Mouse (Mus musculus) hindbrain, embryonic 14.5 days (tissue): ENCODE measurements around the gene Ccnj. TPM values are rescaled to one million over a fixed set of nuclear protein-coding genes. Genes with fewer than 3 reads are reported as not detected.

Experiments used
- ATAC-seq: fragments of 200-750 bp; cut with Nextera tagmentation; 2 replicates; pipeline ENCODE4 v1.8.0; 2017; ENCODE audit warnings: moderate number of reproducible peaks, mild to moderate bottlenecking, moderate TSS enrichment, moderate library complexity; ENCODE audit not compliant: low FRiP score
- DNase-seq: peaks from one replicate; pipeline ENCODE4 v3.0.0-alpha.2; 2015; ENCODE audit warnings: low spot score
- H3K27ac ChIP-seq: fragments of 300-500 bp; sonication (generic); 2 replicates; pipeline ENCODE4 v1.5.1; 2014; ENCODE audit warnings: mild to moderate bottlenecking, moderate library complexity
- H3K27me3 ChIP-seq: fragments of 300-500 bp; sonication (generic); 2 replicates; pipeline ENCODE4 v1.6.1; 2014; ENCODE audit warnings: mild to moderate bottlenecking, low read length, mixed read lengths; ENCODE audit not compliant: control insufficient read depth, insufficient read depth
- H3K36me3 ChIP-seq: fragments of 300-500 bp; sonication (generic); replicated peaks from 2 replicates; pipeline ENCODE4 v1.6.1; 2014; ENCODE audit not compliant: control insufficient read depth, insufficient read depth
- H3K4me1 ChIP-seq: fragments of 300-500 bp; sonication (generic); replicated peaks from 2 replicates; pipeline ENCODE4 v1.6.1; 2014; ENCODE audit warnings: antibody characterized with exemption, low read length, mixed read lengths; ENCODE audit not compliant: control insufficient read depth, insufficient read depth
- H3K4me2 ChIP-seq: fragments of 300-500 bp; sonication (generic); replicated peaks from 2 replicates; pipeline ENCODE4 v1.6.1; 2014; ENCODE audit warnings: mild to moderate bottlenecking, moderate library complexity
- H3K4me3 ChIP-seq: fragments of 300-500 bp; sonication (generic); replicated peaks from 2 replicates; pipeline ENCODE4 v1.5.1; 2014; ENCODE audit warnings: mild to moderate bottlenecking, low read length
- H3K9ac ChIP-seq: fragments of 300-500 bp; sonication (generic); 2 replicates; pipeline ENCODE4 v1.6.1; 2014
- H3K9me3 ChIP-seq: fragments of 300-500 bp; sonication (generic); 2 replicates; pipeline ENCODE4 v1.6.1; 2016; ENCODE audit warnings: low read length; ENCODE audit not compliant: control insufficient read depth
- WGBS: fragments of 180-500 bp; shearing (Covaris S2); extraction: QIAGEN DNeasy Blood & Tissue Kit; methylation state at CpG from one replicate; pipeline ENCODE4 v1.1.7; 2014; 5-methylcytosine and 5-hydroxymethylcytosine counted together
- polyA plus RNA-seq: library from polyadenylated mRNA; unstranded; fragments of >200 nt; fragmentation: Nextera tagmentation; extraction: Ambion mirVana; gene quantifications from 2 replicates; pipeline ENCODE4 v1.2.1, GENCODE M21; 2014

Ccnj gene
- polyA plus RNA-seq, 1 experiment from 2014 or later = 11.7 TPM

GRCm38 (mm10) chr19:40838205-40838604 lies 7.1 kb downstream of the Ccnj start:
- no peak overlapping the region for H3K4me2 ChIP-seq

DNA sequence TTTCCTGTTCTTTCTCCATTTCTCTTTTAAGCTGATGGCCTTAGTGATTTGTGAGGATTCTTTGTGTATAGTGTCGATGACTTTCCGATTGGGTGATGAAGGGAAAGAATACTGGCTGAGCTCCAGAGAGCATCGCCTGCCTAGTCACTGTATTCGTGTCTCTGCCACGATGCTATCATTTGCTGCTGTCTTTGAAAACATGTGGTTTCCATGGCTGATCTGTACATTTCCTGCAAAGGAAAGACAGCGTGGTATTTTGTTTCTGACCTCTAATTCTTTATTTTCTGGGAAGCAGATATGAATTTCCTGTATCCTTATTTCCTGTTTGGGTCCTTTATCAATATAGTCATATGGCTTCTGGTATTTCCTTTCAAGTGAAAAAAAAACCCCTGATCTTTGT lies 9.2 kb downstream of the Ccnj start:
- Histone ChIP-seq H3K27ac (no peak overlapping the region), H3K36me3 (peaks cover 84% of the 10 kb centered on the region), H3K4me3 (no peak overlapping the region), H3K4me2 (no peak overlapping the region), H3K9ac (no peak overlapping the region), H3K27me3 (no peaks in the 10 kb centered on the region), H3K4me1 (no peaks in the 10 kb centered on the region), H3K9me3 (no peaks in the 10 kb centered on the region)
- ATAC-seq (no peak), DNase-seq (no peak)
- WGBS = 86% methylated on average over 6 of the region's 6 CpGs

More at GRCm38 (mm10) chr19:40838205-40838604, 7.1 kb downstream of the Ccnj start:
- Histone ChIP-seq H3K36me3 (peaks cover 63% of the 10 kb centered on the region), H3K27me3 (no peaks in the 10 kb centered on the region), H3K9me3 (no peaks in the 10 kb centered on the region), H3K9ac (no peak overlapping the region), H3K4me1 (peaks cover 11% of the 10 kb centered on the region), H3K4me3 (no peak overlapping the region), H3K27ac (no peak overlapping the region)
- ATAC-seq (no peak), DNase-seq (no peak)
- 97% methylated on average over 7 of the region's 7 CpGs for WGBS

DNA sequence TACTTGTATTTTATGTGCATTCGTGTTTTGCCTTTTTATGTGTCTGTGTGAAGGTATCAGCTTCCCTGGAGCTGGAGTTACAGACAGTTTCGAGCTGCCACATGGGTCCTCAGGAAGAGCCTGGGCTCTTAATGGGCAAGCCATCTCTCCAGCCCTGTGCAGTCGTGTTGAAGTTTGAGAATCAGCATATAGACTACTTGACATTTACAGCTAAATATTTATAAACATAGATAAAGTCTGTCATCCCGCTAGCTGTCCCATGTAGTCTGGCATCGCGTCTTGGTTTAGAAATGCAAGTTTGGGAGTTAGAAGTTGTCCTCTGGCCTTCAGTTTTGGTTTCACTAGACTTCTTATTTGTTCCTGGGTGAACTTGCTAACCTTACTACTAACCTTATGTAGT lies 10.0 kb downstream of the Ccnj start:
- WGBS = 94% methylated on average over 6 of the region's 6 CpGs
- Histone ChIP-seq H3K9me3 (no peaks in the 10 kb centered on the region), H3K4me2 (no peak overlapping the region), H3K4me1 (no peaks in the 10 kb centered on the region), H3K4me3 (no peak overlapping the region), H3K27ac (no peak overlapping the region), H3K9ac (no peak overlapping the region), H3K27me3 (no peaks in the 10 kb centered on the region), H3K36me3 (peaks cover 92% of the 10 kb centered on the region)
- no peak for DNase-seq
- ATAC-seq = no peak

DNA sequence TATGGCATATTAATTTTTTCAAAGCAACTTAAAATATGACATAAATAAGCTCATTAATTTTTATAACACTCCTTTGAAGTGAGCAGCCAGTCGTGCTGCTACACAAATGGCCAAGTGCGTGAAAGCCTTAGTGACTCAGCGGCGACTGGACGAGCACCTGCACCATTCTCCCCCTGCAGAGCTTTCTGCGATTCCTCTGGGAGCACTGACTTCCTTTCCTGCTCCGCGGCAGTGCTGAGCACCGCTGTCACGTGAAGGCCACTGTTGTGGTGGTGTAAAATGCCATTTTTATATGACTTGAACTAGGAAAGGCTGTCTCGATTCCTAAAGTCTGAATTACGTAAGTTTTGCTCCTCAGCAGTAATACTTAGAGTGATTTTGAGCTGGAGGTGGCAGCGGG lies 10.5 kb downstream of the Ccnj start:
- H3K4me2 ChIP-seq = no peak overlapping the region
- no peak overlapping the region for H3K4me3 ChIP-seq
- H3K9me3 ChIP-seq = no peaks in the 10 kb centered on the region
- H3K27me3 ChIP-seq = no peaks in the 10 kb centered on the region
- H3K9ac ChIP-seq = no peak overlapping the region
- no peak overlapping the region for H3K27ac ChIP-seq
- H3K36me3 ChIP-seq = peaks cover 93% of the 10 kb centered on the region
- WGBS = 86% methylated on average over 13 of the region's 13 CpGs
- no peak for DNase-seq
- H3K4me1 ChIP-seq = no peaks in the 10 kb centered on the region
- no peak for ATAC-seq

DNA sequence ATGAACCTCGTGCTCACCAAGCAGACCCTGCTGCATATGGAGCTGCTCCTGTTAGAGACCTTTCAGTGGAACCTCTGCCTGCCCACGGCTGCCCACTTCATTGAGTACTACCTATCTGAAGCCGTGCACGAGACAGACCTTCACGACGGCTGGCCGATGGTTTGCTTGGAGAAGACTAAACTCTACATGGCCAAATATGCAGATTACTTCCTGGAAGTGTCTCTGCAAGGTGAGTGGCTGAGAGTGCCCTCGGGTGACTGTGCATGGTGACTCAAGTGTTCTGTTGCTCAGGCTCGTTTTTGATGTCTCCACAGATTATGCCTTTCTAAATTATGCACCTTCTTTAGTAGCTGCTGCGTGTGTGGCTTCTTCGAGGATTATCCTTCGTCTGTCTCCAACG lies 13.7 kb downstream of the Ccnj start:
- no peak for DNase-seq
- Histone ChIP-seq H3K4me2 (no peak overlapping the region), H3K27ac (no peak overlapping the region), H3K27me3 (no peaks in the 10 kb centered on the region), H3K9me3 (no peaks in the 10 kb centered on the region), H3K36me3 (peaks cover 91% of the 10 kb centered on the region), H3K4me1 (no peaks in the 10 kb centered on the region), H3K9ac (no peak overlapping the region), H3K4me3 (no peak overlapping the region)
- WGBS = 94% methylated on average over 13 of the region's 13 CpGs
- no peak for ATAC-seq

GRCm38 (mm10) chr19:40849391-40849790 lies 18.3 kb downstream of the Ccnj start:
- no peak overlapping the region for H3K27ac ChIP-seq
- H3K4me1 ChIP-seq = no peaks in the 10 kb centered on the region
- H3K27me3 ChIP-seq = no peaks in the 10 kb centered on the region
- DNase-seq (no peak), ATAC-seq (no peak)
- H3K4me3 ChIP-seq = no peak overlapping the region
- H3K36me3 ChIP-seq = peaks cover 68% of the 10 kb centered on the region
- 77% methylated on average over 12 of the region's 12 CpGs for WGBS
- H3K4me2 ChIP-seq = no peak overlapping the region
- no peak overlapping the region for H3K9ac ChIP-seq
- no peaks in the 10 kb centered on the region for H3K9me3 ChIP-seq

GRCm38 (mm10) chr19:40859555-40859954 lies 28.5 kb downstream of the Ccnj start:
- no peak overlapping the region for H3K9ac ChIP-seq
- no peak overlapping the region for H3K4me3 ChIP-seq
- H3K4me1 ChIP-seq = no peaks in the 10 kb centered on the region
- no peak overlapping the region for H3K4me2 ChIP-seq
- DNase-seq (no peak), ATAC-seq (no peak)
- 69% methylated on average over 4 of the region's 4 CpGs for WGBS
- no peaks in the 10 kb centered on the region for H3K27me3 ChIP-seq
- no peaks in the 10 kb centered on the region for H3K36me3 ChIP-seq
- H3K27ac ChIP-seq = no peak overlapping the region
- no peaks in the 10 kb centered on the region for H3K9me3 ChIP-seq

- Histone ChIP-seq H3K9ac (no peak overlapping the region), H3K9me3 (no peaks in the 10 kb centered on the region), H3K4me3 (no peak overlapping the region), H3K36me3 (no peaks in the 10 kb centered on the region), H3K27me3 (peaks cover 47% of the 10 kb centered on the region), H3K4me2 (no peak overlapping the region), H3K27ac (no peak overlapping the region), H3K4me1 (no peaks in the 10 kb centered on the region)
- WGBS = 47% methylated on average over 5 of the region's 5 CpGs
- DNase-seq (no peak), ATAC-seq (no peak)
These were observed 37.2 kb downstream of the Ccnj start for GRCm38 (mm10) chr19:40868284-40868683.

- Histone ChIP-seq H3K36me3 (no peaks in the 10 kb centered on the region), H3K4me1 (no peaks in the 10 kb centered on the region), H3K27me3 (peaks cover 51% of the 10 kb centered on the region), H3K4me3 (no peak overlapping the region), H3K9me3 (no peaks in the 10 kb centered on the region), H3K9ac (no peak overlapping the region), H3K4me2 (no peak overlapping the region), H3K27ac (no peak overlapping the region)
- 96% methylated on average over 3 of the region's 3 CpGs for WGBS
- no peak for ATAC-seq
- no peak for DNase-seq
These were observed 38.5 kb downstream of the Ccnj start for GRCm38 (mm10) chr19:40869425-40870105.
